Mouse (Mus musculus) lung, embryonic 16.5 days (tissue): Measurements from ENCODE around the gene Ntmt1. TPM values are rescaled to one million over a fixed set of nuclear protein-coding genes. Genes with fewer than 3 reads are reported as not detected.

Source experiments
- ATAC-seq: fragments of 200-750 bp; cut with Nextera tagmentation; 2 replicates; pipeline ENCODE4 v1.8.0; 2017; ENCODE audit warnings: low read depth, mild to moderate bottlenecking, moderate library complexity
- H3K27ac ChIP-seq: fragments of 300-500 bp; sonication (generic); 2 replicates; pipeline ENCODE4 v1.5.1; 2014; ENCODE audit warnings: mild to moderate bottlenecking, control low read depth, low read length
- H3K27me3 ChIP-seq: fragments of 300-500 bp; sonication (generic); 2 replicates; pipeline ENCODE4 v1.6.1; 2014; ENCODE audit warnings: low read depth, low read length, mixed read lengths; ENCODE audit not compliant: control insufficient read depth, insufficient read depth
- H3K36me3 ChIP-seq: fragments of 300-500 bp; sonication (generic); 2 replicates; pipeline ENCODE4 v1.6.1; 2014; ENCODE audit warnings: low read length; ENCODE audit not compliant: control insufficient read depth, insufficient read depth
- H3K4me1 ChIP-seq: fragments of 300-500 bp; sonication (generic); replicated peaks from 2 replicates; pipeline ENCODE4 v1.6.1; 2014; ENCODE audit warnings: low read length, mixed read lengths; ENCODE audit not compliant: control insufficient read depth, insufficient read depth
- H3K4me2 ChIP-seq: fragments of 300-500 bp; sonication (generic); 2 replicates; pipeline ENCODE4 v1.6.1; 2014; ENCODE audit warnings: low read depth, low read length, control low read depth
- H3K4me3 ChIP-seq: fragments of 300-500 bp; sonication (generic); 2 replicates; pipeline ENCODE4 v1.5.1; 2014; ENCODE audit warnings: mild to moderate bottlenecking, low read length, control low read depth
- H3K9ac ChIP-seq: fragments of 300-500 bp; sonication (generic); 2 replicates; pipeline ENCODE4 v1.6.1; 2014; ENCODE audit warnings: low read length, control low read depth
- H3K9me3 ChIP-seq: fragments of 300-500 bp; sonication (generic); 2 replicates; pipeline ENCODE4 v1.6.1; 2016; ENCODE audit warnings: low read length; ENCODE audit not compliant: control insufficient read depth
- WGBS: fragments of 180-500 bp; shearing (Covaris S2); extraction: QIAGEN DNeasy Blood & Tissue Kit; methylation state at CpG from one replicate; pipeline ENCODE4 v1.1.7; 2014; 5-methylcytosine and 5-hydroxymethylcytosine counted together
- polyA plus RNA-seq: library from polyadenylated mRNA; unstranded; fragments of >200 nt; fragmentation: Nextera tagmentation; extraction: Ambion mirVana; gene quantifications from 2 replicates; pipeline ENCODE4 v1.2.1, GENCODE M21; 2015

The Ntmt1 gene
- polyA plus RNA-seq, 1 experiment from 2014 or later, result 76.6 TPM

DNA sequence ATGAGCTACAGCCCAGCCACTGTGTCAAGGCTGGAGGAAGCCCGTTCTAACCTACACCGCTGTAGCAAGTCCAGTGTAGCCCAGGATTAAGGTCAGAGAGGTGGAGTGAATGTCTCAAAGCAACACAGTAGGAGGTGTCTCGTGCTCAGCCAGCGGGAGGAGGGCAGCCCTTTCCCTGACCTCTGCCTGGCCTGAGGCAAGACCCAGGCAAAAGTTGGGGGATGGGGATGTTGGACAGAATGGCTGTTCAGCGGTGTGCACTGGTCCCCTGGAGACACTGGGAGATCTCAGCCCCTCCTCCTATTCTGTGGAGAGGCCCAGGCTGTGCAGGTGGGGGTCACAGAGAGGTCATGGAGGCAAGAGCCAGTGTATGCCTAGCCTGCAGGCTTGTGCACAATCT is 28.4 kb upstream of the Ntmt1 start:
- no peak overlapping the region for H3K4me3 ChIP-seq
- ATAC-seq, result no peak
- 13% methylated on average over 5 of the region's 5 CpGs for WGBS
- H3K36me3 ChIP-seq, result no peaks in the 10 kb centered on the region
- H3K4me1 ChIP-seq, result peaks cover 11% of the 10 kb centered on the region
- H3K9me3 ChIP-seq, result no peaks in the 10 kb centered on the region
- no peak overlapping the region for H3K4me2 ChIP-seq
- H3K27ac ChIP-seq, result no peak overlapping the region
- no peaks in the 10 kb centered on the region for H3K27me3 ChIP-seq
- H3K9ac ChIP-seq, result no peak overlapping the region

DNA sequence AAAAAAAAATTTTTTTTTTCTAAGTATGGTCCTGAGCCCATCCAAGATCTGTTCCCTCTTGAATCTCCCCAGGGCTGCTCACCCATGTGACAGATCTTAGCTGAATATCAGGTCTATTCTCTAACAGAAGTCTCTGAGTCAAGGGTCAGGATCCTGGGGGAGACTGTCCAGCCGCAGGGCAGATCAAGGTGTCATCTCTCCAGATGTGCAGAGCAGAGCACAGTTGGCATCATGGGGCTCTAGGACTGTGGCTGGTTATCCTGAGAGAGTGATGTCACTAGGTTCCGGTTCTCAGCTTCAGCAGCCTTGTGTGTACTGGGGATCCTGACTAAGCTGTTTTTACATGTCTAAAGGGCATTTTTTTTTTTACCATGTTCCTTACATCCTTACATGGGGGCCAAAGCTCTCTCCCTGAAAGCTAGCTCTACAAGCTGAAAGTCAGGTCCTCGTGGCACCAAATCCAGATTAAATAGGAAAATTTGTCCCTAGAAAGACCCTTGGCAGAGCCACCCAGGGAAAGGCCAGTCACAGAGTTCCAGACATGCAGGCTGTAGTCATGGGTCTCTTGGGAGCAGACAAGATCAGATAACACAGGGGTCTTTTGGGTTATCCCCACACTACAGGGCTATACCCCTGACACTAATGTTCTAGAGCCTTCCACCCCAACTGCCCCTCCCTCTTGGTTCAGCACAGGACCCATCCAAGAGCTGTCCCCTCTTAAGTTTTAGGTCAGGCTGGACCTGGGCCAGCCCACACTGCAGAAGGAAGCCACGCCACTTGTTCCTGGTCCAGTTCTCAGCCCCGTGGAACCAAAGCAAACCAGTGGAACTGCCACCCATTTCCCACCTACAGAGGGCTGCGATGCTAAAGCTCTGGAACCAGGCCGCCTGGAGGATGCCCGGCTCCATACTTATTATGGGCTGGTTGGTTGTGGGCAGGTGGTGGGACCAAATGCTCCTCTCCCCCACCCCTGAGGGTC is 25.0 kb upstream of the Ntmt1 start:
- peak overlapping the region; percentile 65 for H3K27ac ChIP-seq
- no peaks in the 10 kb centered on the region for H3K27me3 ChIP-seq
- ATAC-seq, result no peak
- peak overlapping the region; percentile 58 for H3K4me2 ChIP-seq
- no peak overlapping the region; the same call in 1 of the 2 replicates for H3K4me3 ChIP-seq
- H3K9me3 ChIP-seq, result no peaks in the 10 kb centered on the region
- 73% methylated on average over 8 of the region's 8 CpGs for WGBS
- H3K36me3 ChIP-seq, result no peaks in the 10 kb centered on the region
- peaks cover 22% of the 10 kb centered on the region for H3K4me1 ChIP-seq
- peak overlapping the region; percentile 65 for H3K9ac ChIP-seq

DNA sequence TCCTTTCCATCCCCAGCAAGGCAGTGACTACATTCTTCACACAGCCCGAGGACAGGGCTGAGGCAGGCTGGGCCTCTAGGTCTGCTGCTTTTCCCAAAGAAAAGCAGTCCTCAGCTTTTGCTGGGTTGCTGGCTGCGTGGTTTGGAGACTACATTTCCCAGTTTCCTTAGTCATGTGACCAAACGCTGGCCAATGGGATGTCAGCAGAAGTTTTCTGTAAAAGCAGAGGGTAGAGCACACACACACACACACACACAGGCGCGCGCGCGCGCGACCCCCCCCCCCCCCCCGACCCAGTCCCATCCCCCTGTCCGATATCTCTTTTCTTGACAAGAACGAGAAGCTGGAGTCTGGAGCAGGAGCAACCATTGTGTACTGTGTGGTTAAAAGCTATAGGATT is 24.3 kb upstream of the Ntmt1 start:
- Histone ChIP-seq H3K9me3 (no peaks in the 10 kb centered on the region), H3K4me3 (peak overlapping the region; percentile 17; the same call in 1 of the 2 replicates), H3K4me2 (peak overlapping the region; percentile 58), H3K4me1 (peaks cover 22% of the 10 kb centered on the region), H3K36me3 (no peaks in the 10 kb centered on the region), H3K27ac (peak overlapping the region; percentile 91), H3K27me3 (no peaks in the 10 kb centered on the region), H3K9ac (peak overlapping the region; percentile 65)
- ATAC-seq, result peak; percentile 17; the same call in 1 of the 2 replicates
- 2% methylated on average over 13 of the region's 13 CpGs for WGBS

DNA sequence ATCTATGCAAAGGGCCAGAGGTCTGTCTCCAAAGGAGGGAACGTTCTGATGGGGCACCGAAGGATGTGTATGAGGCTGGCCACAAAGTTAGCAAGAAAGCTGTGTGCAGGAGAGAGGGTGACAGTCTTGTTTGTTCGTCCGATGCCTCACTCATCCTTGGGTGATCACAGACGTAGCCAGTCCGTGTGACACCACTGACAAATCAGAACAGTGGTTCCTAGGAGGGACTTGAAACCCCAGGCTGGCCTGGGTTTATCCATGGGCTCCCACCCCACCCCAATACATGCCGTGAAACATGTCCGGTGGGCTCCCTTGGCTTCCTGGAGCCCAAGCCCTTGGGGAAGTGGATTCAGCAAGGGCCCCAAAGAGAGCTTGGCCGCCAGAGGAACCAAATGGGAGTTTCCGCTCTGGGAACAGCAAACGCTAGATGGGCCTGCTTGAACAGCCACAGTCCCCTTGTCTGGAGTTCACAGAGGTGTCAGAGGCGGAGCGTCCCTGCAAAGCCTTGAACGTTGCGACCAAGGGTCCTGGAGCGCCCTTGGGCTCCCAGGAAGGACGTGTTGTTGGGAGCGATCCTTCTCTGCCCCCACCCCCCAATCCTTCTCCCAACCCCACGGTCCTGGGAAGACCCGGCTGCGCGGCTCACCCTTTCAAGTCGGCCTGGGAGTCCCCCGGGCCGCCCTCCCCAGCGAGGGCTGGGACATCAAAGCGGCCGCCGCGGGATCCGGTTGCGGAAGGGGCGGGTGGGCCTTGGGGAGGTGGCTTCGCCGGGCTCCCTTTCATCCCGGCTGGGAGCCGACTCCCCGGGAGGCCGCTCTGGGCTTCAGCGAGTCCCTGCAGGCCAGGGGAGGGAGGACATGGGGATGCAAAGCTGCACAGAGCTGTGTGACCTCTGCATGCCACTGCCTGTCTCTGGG is 23.3 kb upstream of the Ntmt1 start:
- ATAC-seq, result peak; percentile 85
- H3K4me1 ChIP-seq, result peaks cover 20% of the 10 kb centered on the region

DNA sequence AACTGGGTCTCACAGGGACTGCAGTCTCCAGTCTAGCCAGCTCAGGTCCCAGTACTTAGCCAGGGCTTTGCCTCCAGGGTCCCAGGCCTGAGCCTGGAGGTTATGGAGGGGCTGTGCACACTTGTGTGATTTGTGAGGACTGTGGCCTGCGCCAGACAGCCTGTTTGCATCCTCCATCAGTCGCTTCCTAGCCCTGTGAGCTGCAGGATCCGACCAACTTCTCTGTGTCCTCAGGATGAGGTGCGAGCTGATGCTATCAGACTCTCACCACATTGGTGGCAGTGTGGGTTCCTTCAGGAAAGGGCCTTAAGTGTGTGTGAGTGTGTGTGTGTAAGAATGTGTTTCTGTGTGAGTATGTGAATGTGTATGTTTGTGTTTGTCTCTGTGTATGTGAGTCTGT is 20.2 kb upstream of the Ntmt1 start:
- Histone ChIP-seq H3K9me3 (no peaks in the 10 kb centered on the region), H3K9ac (0 out of 2 replicates have a peak overlapping the region, but pooled peaks have one; percentile 26)

More for the DNA sequence above, 23.3 kb upstream of the Ntmt1 start:
- no peaks in the 10 kb centered on the region for H3K27me3 ChIP-seq
- H3K9ac ChIP-seq, result peak overlapping the region; percentile 70
- 4% methylated on average over 40 of the region's 40 CpGs for WGBS
- no peaks in the 10 kb centered on the region for H3K36me3 ChIP-seq
- peak overlapping the region; percentile 91 for H3K27ac ChIP-seq
- H3K4me3 ChIP-seq, result peak overlapping the region; percentile 41
- H3K4me2 ChIP-seq, result peak overlapping the region; percentile 58
- H3K9me3 ChIP-seq, result no peaks in the 10 kb centered on the region

DNA sequence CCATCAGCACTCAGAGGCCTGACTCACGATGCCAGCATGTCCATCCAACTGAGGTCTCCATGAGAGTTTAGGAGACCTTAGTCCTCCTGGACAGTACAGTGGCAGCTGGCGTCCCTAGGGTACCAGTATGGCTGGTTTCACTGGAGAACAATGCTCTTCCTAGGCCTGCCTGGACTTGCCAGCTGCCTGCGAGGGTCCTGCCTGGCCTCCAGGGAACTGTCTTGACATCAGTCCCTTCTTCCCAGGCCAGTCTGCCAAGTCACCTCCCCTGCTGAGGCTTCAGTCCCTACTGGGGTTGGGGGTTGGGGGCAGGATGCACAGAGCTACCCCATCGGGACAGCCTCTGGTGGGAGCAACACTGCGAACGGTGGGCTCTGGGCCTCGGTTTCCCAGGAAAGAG is 15.6 kb upstream of the Ntmt1 start:
- H3K9me3 ChIP-seq, result no peaks in the 10 kb centered on the region
- ATAC-seq, result no peak
- no peaks in the 10 kb centered on the region for H3K27me3 ChIP-seq
- no peaks in the 10 kb centered on the region for H3K36me3 ChIP-seq
- H3K9ac ChIP-seq, result no peak overlapping the region
- H3K4me3 ChIP-seq, result no peak overlapping the region
- H3K4me2 ChIP-seq, result no peak overlapping the region
- no peak overlapping the region for H3K27ac ChIP-seq
- 89% methylated on average over 7 of the region's 7 CpGs for WGBS
- H3K4me1 ChIP-seq, result peaks cover 18% of the 10 kb centered on the region

More for the DNA sequence above, 20.2 kb upstream of the Ntmt1 start:
- H3K4me2 ChIP-seq, result no peak overlapping the region
- no peaks in the 10 kb centered on the region for H3K36me3 ChIP-seq
- H3K4me3 ChIP-seq, result no peak overlapping the region
- WGBS, result 40% methylated on average over 4 of the region's 4 CpGs
- ATAC-seq, result no peak
- H3K4me1 ChIP-seq, result peaks cover 20% of the 10 kb centered on the region
- no peaks in the 10 kb centered on the region for H3K27me3 ChIP-seq
- H3K27ac ChIP-seq, result peak overlapping the region; percentile 54

DNA sequence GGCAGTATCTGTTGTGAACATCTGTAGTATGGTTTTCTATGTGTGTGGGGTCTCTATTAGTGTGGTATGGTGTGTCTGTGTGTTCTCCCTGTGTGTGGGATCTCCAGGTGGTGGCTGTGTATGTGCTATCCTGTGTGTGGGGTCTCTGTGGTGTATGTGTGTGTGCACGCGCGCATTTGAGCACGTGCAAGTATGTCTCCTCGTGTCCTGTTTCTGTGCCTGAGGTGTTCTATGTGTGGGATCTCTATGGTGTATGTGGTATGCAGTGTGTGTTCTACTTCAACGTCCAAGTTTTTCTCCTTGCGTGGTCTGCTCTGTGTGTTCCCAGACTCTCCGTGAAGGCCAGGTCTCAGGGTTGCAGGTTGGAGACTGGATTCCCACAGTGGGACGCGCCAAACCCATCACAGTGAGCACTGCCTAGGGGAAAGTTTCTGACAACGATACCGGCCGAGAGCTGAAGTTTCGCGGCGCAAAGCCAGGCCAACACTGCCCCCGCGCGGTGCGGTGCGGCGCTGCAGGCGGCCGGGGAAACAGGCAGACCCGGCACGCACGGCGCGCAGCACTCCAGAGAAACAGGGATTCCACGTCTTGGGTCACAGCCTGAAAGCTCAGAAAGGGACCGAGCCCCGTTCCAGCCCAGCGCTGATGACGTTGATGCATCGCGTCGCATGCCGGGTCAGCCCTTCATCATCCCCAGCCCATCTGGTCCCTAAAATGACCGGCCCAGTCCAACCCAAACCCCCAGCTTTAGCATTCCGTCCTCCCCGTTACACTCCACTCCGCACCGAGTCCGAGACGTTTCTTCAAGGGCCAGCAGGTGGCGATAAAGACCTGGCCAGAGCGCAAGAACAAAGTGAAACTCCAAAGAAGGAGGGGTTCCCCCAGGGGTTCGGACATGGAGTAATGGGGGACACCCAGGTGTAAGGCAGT is 13.2 kb upstream of the Ntmt1 start:
- WGBS, result 5% methylated on average over 48 of the region's 48 CpGs
- peak; percentile 73 for ATAC-seq
- H3K36me3 ChIP-seq, result no peaks in the 10 kb centered on the region
- H3K9ac ChIP-seq, result peak overlapping the region; percentile 68
- H3K4me1 ChIP-seq, result peaks cover 19% of the 10 kb centered on the region
- no peaks in the 10 kb centered on the region for H3K27me3 ChIP-seq
- peak overlapping the region; percentile 82 for H3K4me2 ChIP-seq
- peak overlapping the region; percentile 54 for H3K4me3 ChIP-seq
- H3K9me3 ChIP-seq, result no peaks in the 10 kb centered on the region
- H3K27ac ChIP-seq, result 0 out of 2 replicates have a peak overlapping the region, but pooled peaks have one; percentile 50

DNA sequence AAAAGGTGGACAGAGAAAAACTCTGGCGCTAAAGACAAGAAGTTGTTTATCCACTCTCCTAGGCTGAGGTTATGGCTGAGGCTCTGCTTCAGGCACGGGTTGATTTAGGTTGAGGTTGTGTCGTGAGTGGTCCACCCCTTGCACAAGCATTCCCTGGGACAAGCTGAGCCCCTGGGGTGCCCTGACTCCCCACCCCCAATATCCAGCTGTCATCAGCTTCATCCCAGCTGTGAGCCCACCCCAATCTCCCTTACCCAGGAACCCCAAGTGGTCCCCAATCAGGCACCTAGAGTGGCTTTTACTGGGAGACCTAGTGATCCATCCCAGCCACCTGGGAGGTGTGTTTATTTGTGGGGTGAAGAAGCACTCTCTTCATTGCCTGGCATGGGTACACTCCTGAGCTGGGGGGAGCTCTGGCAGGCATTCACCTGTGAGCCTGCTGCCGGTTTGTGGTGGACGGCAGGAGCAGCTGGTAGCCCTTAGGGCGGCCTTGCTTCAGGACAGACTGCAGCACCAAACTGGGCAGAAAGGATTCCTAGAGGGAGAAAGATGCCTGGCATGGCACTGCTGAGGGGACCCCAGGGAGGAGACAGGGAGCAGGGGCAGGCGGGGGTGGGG is 12.2 kb upstream of the Ntmt1 start:
- no peak overlapping the region; the same call in 1 of the 2 replicates for H3K27ac ChIP-seq
- H3K27me3 ChIP-seq, result peaks cover 4% of the 10 kb centered on the region; the same call in 1 of the 2 replicates
- no peaks in the 10 kb centered on the region for H3K36me3 ChIP-seq
- peak overlapping the region; percentile 54 for H3K4me3 ChIP-seq
- no peaks in the 10 kb centered on the region for H3K9me3 ChIP-seq
- peaks cover 19% of the 10 kb centered on the region for H3K4me1 ChIP-seq
- H3K4me2 ChIP-seq, result peak overlapping the region; percentile 82
- 74% methylated on average over 7 of the region's 7 CpGs for WGBS
- no peak for ATAC-seq
- peak overlapping the region; percentile 68 for H3K9ac ChIP-seq
